Mouse (Mus musculus) CD4-positive naive resting alpha-beta T cell, adult 57 days (primary cell): ENCODE measurements around the gene Arl14. TPM values are rescaled to one million over a fixed set of nuclear protein-coding genes. Genes with fewer than 3 reads are reported as not detected.

Source experiments
- total RNA-seq: library from RNA; stranded (reverse); gene quantifications from one replicate; pipeline ENCODE4 v1.2.4, GENCODE M21; 2023

The Arl14 gene
- total RNA-seq: not detected

GRCm38 (mm10) chr3:69221806-69222501, at the start of gene Arl14:
TSS of gene Arl14 (plus strand) at chr3:69222419.

Other genes starting within 250 kb of the Arl14 start
- 106 TPM for gene Ift80, start 217.8 kb upstream of the Arl14 start, total RNA-seq
- 319 TPM for gene Smc4, start 217.7 kb upstream of the Arl14 start, total RNA-seq
- gene Trim59, start 177.7 kb upstream of the Arl14 start, total RNA-seq: 46.9 TPM
- 144 TPM for gene Kpna4, start 95.3 kb upstream of the Arl14 start, total RNA-seq
- gene Ppm1l, start 94.4 kb downstream of the Arl14 start, total RNA-seq: 4.8 TPM